Mouse (Mus musculus): ENCODE measurements around the gene D630036H23Rik. TPM values are rescaled to one million over a fixed set of nuclear protein-coding genes. Genes with fewer than 3 reads are reported as not detected.
"Not testable (repeated sequence)": the region's sequence is repeated elsewhere in the genome, so short reads cannot be mapped to it uniquely, and the experiment has no call there.

D630036H23Rik gene
- 2.7 and 5.0 TPM in 2 replicates for polyA plus RNA-seq (2012; rRNA removed)

DNA sequence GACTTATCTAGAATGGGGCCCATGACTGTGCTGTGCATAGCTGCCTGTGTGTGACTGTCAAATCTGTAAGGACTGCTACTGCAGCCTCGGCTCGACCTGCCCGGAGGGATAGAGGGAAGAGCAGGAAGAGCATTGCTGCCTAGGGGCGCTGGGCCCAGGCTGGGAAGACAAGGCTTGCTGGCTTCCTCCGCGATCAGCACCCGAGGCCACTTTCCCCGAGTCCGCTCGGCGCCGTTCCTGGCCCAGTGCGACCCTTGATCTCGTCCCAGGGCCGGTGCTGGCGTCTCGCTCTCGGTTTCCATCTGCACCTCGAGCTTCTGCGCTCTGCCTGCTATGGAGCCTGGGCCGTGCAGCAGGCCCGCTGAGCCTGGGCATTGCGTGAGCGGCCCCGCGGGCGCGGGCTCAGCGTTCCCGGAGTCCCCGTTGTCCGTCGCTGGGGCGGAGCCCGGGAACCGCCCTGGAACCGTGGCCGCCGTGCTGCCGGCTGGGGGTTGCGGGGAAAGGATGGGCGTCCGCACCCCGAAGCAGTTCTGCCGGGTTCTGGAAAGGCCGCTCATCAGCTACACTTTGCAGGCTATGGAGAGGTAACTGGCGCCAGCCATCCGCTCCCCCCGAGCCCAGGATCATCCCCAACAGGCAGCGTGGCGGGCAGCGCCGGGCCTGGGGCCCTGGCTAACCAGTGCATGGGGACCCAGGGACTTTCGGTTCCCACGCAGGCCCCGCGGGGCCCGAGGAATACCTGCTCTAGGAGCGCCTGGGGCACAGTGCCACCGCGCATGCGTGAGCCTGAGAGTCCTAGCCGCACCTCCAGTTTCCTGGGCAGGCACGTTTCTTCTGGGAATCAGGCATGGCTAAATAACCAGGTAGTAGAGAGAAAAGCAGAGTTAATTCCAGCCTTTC lies at the start of gene D630036H23Rik, which contains the start of gene Ispd:
Gene D630036H23Rik (minus strand): TSS at position 741 of the 900 bp plus-strand sequence.
Gene Ispd (plus strand): TSS at position 10 of the 900 bp plus-strand sequence.
- DNase-seq (ENCODE audit: low read depth), result no peak

DNA sequence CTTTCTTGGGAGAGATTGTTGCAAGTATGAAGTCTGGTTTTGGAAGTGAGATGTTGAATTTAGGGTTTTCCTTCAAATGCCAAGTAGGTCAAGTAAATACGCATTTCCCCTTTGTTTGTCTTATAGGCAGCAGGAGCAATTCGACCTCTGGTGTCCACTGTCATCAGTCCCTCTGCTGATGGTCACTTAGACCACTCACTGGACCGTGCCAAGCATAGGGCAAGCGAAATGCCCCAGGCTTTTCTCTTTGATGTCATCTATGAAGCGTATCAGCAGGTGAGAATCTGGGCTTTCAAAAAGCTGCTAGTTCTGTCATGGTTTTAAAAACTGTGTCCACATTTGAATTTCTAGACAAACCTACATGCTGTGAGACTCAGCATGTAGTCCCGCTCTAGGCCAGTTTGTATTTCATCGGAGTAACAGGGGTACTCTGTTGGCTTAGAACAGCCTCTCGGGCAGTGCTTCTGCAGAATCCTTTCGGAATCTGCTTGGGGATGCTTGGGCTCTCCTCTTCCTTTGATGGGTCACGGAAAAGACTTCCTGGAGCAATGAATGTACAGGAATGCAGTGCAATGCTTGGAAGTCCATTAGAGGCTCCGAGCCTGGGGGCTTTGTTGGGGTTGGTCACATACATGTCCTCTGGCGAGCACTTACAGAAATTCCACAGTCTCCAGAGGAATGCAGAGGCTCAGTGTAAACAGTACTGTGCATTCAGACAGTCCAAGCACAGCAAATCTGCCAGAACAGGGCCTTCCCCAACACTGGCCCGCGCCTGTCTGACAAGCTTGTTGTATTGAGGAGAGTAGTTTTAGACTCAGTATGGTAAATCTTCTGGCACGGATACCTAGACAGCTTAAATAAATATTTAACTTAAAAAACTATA lies 44.4 kb upstream of the D630036H23Rik start:
- DNase-seq (ENCODE audit: low read depth), result no peak

DNA sequence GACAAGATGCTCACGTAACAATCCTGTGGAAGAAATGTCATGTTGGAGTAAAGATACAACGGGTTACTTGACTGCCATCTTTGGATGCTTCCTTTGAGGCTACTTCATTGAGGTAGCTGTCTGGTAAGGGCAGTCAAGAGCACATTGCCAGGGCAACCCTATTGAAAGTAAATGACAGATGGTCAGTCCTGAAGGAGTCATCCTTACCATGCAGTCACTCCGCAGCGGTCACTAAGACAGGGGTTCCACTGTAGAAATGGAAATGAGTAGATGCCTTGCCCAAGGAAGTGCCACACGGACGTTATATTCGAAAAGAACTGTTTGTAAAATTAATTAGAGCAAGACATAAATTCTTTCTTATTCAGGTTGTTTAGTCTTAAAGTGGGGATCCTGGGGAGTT lies 43.3 kb upstream of the D630036H23Rik start:
- DNase-seq (ENCODE audit: low read depth), result no peak

DNA sequence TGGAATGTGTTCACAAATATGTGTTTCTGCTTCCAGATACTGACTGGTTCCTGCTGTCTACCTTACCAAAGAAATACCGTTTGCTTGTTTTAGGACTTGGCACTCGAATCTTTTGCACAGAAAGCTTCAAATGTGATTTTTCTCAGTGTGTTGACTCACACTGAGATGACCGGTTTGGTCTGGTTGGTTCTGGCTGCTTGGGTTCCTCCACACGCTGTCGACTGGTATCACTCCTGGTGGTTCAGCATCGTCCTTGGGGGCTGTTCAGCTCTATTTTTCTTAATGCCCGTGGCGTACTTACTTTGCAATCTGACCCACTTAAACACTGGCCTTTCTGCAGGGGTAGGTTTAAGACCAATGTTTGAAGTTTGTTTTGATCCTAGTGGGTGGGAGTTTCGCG lies 41.7 kb upstream of the D630036H23Rik start:
- no peak for DNase-seq (ENCODE audit: low read depth)

DNA sequence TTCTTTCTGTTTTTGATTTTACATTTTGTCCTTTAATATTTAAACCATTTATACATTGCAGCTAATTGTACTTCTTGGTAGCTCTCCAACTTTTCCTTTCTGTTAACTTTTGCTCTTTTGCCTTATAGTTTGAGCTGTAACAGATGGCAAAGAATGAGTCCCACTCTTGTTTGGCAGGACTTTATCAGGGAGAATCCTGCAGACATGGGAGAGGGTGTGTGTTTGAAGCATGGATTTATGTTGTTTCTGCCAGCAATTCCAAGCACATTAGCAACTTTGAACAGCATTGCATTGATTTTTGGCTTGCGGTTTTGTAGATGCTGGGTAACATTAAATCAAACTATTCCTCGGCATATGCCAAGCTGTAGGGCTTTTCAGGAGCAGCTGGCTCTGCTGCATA lies 13.1 kb upstream of the D630036H23Rik start:
- DNase-seq (ENCODE audit: low read depth), result no peak

DNA sequence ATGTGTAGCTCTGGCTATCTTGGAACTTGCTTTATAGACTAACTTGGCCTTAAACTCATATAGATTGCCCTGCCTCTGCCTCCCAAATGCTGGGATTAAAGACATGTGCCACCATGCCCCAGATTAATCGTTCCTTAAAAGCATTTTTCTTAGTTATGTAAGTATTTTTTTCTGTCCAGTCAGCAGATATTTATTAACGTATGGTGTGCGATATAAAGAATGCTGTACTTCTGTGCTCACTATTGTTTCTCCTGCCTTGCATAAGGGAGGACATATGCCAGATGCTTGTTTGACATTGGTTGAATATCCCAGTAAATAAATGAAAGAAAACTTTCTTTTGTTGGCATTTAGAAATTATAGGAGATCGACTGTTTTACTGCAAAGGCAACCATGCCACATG lies 5.0 kb upstream of the D630036H23Rik start:
- no peak for DNase-seq (ENCODE audit: low read depth)

DNA sequence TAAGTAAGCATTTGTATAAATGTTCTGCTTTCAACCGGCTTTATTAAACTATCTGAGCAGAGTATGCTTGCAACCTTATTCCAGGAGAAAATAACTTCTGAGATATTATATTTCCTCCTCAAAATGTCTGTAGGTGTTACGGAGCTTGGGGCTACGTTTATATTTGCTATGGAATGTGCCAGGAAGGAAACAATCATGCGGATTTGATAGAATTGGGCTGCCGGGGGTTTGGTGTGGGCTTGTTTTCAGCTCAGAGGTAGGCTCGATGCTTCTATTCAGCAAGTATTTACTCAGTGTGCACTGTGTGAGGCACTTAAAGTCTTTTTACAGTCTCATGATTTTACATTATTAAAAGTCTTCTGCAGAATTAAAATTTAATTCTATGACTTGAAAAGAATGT lies 3.4 kb upstream of the D630036H23Rik start:
- DNase-seq (ENCODE audit: low read depth), result no peak

DNA sequence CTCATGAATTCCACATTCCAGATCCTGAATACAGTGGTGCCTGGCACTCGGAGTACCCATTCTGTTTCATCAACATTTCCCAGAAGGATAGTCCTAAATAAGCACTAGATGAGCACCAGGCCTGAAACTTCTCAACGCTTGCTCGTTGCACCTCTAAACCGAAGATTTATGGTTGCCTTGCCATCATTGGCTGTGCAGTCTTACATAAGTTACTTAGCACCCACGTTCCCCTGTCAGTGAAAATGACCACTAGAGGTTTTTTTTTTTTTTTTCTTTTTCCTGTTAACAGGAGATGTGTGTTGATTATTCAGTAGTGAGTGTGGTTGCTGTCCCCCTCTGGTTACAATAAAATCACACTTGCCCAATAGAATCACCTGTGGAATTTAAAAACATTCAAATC lies 1.2 kb downstream of the D630036H23Rik start:
- DNase-seq (ENCODE audit: low read depth), result no peak

DNA sequence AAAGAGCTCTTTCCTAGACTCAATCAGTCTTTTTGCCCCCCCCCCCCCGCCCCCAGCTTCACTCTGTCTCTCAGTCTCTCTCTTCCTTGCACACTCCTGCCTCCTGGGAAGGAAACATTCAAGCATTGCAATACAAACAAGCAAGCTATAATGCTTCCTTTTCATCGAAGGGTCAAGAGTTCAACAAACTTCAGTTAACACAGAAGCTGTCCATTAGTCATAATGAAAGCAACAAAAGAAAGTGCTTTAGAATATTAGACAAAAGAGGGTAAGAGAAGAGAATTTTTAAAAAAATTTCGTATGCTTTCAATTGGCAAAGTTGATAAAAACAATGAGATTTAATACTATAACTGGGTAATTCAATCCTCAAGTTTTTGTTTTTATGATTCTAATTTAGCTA lies 1.7 kb downstream of the D630036H23Rik start:
- DNase-seq (ENCODE audit: low read depth), result no peak

DNA sequence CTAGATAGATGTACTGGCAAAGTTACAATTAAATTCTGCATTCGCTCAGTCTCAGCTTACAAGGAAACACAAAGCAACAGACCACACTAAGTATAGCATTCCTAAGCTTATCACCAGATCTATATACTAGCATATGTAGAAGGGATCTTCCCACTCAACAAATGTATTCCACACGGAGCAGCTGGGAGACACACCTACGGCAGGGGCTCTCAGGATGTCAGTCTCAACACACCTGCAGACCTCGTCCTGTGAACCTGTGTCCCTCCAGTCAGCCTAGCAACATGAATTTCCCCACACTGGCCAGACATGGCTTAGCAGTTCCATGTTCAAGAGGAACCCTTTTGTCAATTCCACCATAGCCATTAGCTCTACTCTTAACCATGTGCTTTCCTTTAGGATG lies 5.6 kb downstream of the D630036H23Rik start:
- not testable (repeated sequence) for DNase-seq (ENCODE audit: low read depth)

DNA sequence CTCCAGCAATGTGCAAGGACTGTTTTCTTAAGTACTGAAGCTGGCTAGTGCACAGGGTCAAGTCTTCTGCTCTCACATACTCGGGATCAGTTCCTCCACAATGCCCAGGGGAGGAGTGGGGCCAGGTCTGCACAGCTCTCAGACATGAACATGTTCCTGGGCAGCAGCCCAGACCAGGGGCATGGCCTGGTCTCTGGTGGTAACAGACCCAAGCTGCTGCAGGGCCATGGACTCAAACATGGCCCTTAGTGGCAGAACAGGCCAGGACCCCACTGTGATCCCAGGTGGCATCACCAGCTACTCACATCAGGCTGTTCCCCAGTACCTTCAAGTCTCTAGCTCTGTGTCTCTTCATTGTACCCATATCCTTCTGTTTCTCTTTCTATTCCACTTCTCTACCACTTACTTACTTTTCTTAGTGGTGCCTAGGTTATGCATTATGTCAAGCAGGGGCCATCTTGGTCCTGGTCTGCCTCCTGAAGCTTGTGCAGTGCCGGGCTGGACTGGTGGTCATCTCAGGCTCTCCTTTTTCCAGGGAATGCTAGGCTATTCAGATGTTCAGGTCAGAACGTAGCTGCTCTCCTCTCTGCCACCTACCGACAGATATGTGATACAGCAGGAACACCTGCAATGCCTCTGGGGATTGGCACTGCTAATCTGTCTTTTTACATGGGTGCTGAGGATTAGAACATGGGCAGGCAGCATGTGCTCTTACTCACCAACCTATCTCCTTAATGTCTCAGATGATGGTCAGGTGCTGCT lies 8.6 kb downstream of the D630036H23Rik start:
- no peak for DNase-seq (ENCODE audit: low read depth)

DNA sequence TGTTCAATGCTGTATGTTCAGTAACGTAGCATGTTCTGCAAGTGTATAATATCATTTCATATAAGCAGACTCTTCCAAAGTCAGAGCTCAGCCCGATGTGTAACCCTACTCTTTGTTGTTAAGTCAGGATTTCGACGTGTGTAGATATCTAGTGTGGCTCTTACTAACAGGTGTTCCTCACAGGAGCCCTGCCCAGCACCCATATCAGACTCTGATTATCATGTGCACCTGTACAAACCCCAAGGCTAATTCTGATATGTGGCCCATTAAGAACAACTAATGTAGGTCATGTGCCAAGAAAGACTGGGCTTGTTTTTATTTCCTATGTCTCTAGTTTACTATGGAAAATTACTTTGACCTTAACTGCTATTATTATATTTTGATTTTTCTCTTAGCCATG lies 18.0 kb downstream of the D630036H23Rik start:
- no peak for DNase-seq (ENCODE audit: low read depth)

DNA sequence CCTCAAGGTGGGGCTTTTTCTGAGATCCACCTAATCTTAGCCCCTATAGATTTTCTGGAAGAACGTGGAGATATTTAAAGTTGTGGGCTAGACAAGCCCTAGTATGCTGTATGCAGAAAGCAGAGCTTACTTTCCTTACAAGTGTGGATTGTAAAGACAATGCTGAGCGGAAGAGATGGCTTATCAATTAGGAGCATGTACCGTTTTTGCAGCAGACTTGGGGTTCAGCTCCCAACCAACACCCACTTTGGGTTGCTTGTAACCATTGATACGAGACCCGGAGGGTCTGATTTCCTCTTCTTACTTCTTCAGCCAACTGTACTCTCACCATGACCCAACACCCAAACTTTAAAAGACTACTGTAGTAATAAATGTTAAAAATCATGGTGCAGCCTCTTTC lies 21.3 kb downstream of the D630036H23Rik start:
- DNase-seq (ENCODE audit: low read depth), result no peak

DNA sequence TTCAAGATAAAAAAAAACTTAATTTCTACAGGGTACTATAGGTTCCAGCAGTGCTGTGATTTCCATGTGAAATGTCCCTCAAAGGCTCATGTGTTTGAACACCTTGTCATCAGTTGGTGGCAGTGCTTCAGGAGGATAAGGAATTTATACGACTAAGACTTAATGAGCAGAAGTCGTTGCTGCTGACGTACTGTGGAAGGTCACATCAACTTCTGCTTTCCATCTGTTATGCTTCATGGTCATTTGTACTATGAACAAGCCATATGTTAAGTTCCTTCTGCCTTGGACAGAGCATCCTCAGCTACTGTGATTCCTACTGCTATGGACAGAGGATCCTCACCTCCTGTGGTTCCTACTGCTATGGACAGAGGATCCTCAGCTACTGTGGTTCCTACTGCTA lies 21.9 kb downstream of the D630036H23Rik start:
- DNase-seq (ENCODE audit: low read depth), result no peak

DNA sequence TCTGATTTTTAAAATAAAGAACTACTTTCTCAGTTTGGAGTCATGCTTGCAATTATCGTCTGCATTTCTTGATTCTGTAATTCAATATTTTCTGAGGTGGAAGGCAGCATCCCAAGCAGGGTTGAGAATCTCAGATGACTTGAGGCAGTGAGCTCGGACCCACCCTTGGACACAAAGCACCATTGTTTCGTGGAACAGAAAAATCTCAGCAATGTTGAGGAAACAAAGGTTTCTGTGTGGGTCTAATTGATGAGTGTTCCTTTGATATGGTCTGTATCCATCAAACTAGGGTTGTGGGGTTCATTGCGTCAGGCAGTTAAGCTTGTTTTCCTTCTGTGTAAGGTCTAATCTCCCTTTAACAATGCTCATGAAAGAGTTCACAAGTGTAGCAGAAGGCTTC lies 37.9 kb downstream of the D630036H23Rik start:
- DNase-seq (ENCODE audit: low read depth), result no peak

DNA sequence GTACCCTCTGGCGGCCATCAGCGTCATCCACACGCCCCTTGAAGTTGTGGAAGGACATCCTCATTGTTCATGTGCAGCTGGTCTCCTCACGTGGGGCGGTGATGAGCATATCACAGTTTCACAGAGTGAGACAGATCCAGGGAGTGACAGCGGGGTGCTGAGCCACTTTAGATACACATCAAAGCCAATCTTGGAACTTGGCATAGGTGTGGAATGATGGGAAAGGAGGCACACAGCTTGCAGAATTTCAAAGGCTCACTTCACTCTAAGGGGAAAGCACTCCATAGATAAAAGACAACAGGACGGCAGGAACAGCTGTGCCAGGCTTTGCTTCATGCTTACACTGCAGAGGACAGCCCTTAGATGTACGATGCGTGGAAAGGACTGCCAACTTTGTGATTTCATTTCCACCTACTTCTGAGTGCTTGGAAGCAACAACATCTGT lies 48.1 kb downstream of the D630036H23Rik start:
- no peak for DNase-seq (ENCODE audit: low read depth)

DNA sequence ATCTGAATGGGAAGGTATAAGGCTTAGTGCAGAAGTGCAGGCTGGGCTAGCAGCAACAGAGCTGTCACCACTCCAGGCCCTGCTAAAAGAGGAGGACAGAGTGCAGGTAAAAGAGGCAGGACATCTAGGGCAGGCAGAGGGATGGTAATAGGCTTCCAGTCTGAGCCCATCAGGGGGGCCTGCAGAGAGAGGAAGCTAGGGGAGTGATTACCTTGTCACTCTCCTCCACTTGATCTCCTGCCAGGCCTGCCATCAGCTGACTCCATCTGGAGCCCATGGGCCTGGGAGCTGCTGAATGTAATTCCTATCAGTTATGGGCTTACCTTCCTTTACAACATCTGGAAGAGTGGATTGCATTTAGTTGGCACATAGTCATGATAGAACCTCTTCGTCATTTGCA lies 49.3 kb downstream of the D630036H23Rik start:
- DNase-seq (ENCODE audit: low read depth), result no peak

Measured in gonadal fat pad, adult 2 months (tissue).